Mouse (Mus musculus): ENCODE measurements at regions not wholly inside any gene's neighbourhood (a gene's known extent, or its start where the extent isn't known, plus 50 kb on each side); places are given as distances from the start of the nearest gene placed in this dataset.

- 74% methylated on average over 8 of the region's 8 CpGs for WGBS
- Histone ChIP-seq H3K4me1 (ENCODE audit: insufficient read depth, low read length) (no peaks in the 10 kb centered on the region), H3K27ac (ENCODE audit: low read depth, low read length) (no peak overlapping the region), H3K9ac (replicated peaks; ENCODE audit: low read length, poor library complexity, severe bottlenecking) (no peak overlapping the region), H3K36me3 (ENCODE audit: insufficient read depth, low read length) (no peaks in the 10 kb centered on the region), H3K9me3 (ENCODE audit: low read length) (no peaks in the 10 kb centered on the region), H3K4me3 (ENCODE audit: low read depth, low read length) (no peak overlapping the region), H3K4me2 (ENCODE audit: low read depth, low read length, poor library complexity, severe bottlenecking) (no peak overlapping the region), H3K27me3 (ENCODE audit: insufficient read depth, low read length) (no peaks in the 10 kb centered on the region)
- ATAC-seq (ENCODE audit: low FRiP score) (no peak), DNase-seq (ENCODE audit: low spot score) (no peak)
- TF ChIP-seq CTCF (IDR thresholded peaks at IDR 0.05) = no peak
These were observed 921.7 kb upstream of the Lrrc6 start for GRCm38 (mm10) chr15:67422277-67422953.

GRCm38 (mm10) chr15:67420776-67421175, 920.1 kb upstream of the Lrrc6 start:
- H3K27ac ChIP-seq (ENCODE audit: low read depth, low read length) = no peak overlapping the region
- no peak for DNase-seq (ENCODE audit: low spot score)
- WGBS = 62% methylated on average over 6 of the region's 6 CpGs

GRCm38 (mm10) chr15:67419733-67420132, 919.0 kb upstream of the Lrrc6 start:
- no peak for DNase-seq (ENCODE audit: low spot score)
- 97% methylated on average over 1 of the region's 1 CpGs for WGBS

More at GRCm38 (mm10) chr15:67420776-67421175, 920.1 kb upstream of the Lrrc6 start:
- TF ChIP-seq CTCF (IDR thresholded peaks at IDR 0.05) = no peak
- no peaks in the 10 kb centered on the region for H3K9me3 ChIP-seq (ENCODE audit: low read length)
- H3K4me2 ChIP-seq (ENCODE audit: low read depth, low read length, poor library complexity, severe bottlenecking) = no peak overlapping the region
- H3K27me3 ChIP-seq (ENCODE audit: insufficient read depth, low read length) = no peaks in the 10 kb centered on the region
- no peaks in the 10 kb centered on the region for H3K4me1 ChIP-seq (ENCODE audit: insufficient read depth, low read length)
- H3K4me3 ChIP-seq (ENCODE audit: low read depth, low read length) = no peak overlapping the region
- H3K9ac ChIP-seq (replicated peaks; ENCODE audit: low read length, poor library complexity, severe bottlenecking) = no peak overlapping the region
- no peak for ATAC-seq (ENCODE audit: low FRiP score)
- H3K36me3 ChIP-seq (ENCODE audit: insufficient read depth, low read length) = no peaks in the 10 kb centered on the region

GRCm38 (mm10) chr15:67417742-67418163, 917.0 kb upstream of the Lrrc6 start:
- Histone ChIP-seq H3K36me3 (ENCODE audit: insufficient read depth, low read length) (no peaks in the 10 kb centered on the region), H3K4me1 (ENCODE audit: insufficient read depth, low read length) (no peaks in the 10 kb centered on the region), H3K27me3 (ENCODE audit: insufficient read depth, low read length) (no peaks in the 10 kb centered on the region), H3K4me2 (ENCODE audit: low read depth, low read length, poor library complexity, severe bottlenecking) (no peak overlapping the region), H3K27ac (ENCODE audit: low read depth, low read length) (no peak overlapping the region), H3K9me3 (ENCODE audit: low read length) (no peaks in the 10 kb centered on the region), H3K9ac (replicated peaks; ENCODE audit: low read length, poor library complexity, severe bottlenecking) (no peak overlapping the region), H3K4me3 (ENCODE audit: low read depth, low read length) (no peak overlapping the region)
- 80% methylated on average over 2 of the region's 2 CpGs for WGBS
- TF ChIP-seq CTCF (IDR thresholded peaks at IDR 0.05) = no peak
- DNase-seq (ENCODE audit: low spot score) (no peak), ATAC-seq (ENCODE audit: low FRiP score) (no peak)

More at GRCm38 (mm10) chr15:67419733-67420132, 919.0 kb upstream of the Lrrc6 start:
- Histone ChIP-seq H3K27ac (ENCODE audit: low read depth, low read length) (no peak overlapping the region), H3K4me3 (ENCODE audit: low read depth, low read length) (no peak overlapping the region), H3K4me2 (ENCODE audit: low read depth, low read length, poor library complexity, severe bottlenecking) (no peak overlapping the region), H3K9ac (replicated peaks; ENCODE audit: low read length, poor library complexity, severe bottlenecking) (no peak overlapping the region), H3K36me3 (ENCODE audit: insufficient read depth, low read length) (no peaks in the 10 kb centered on the region), H3K9me3 (ENCODE audit: low read length) (no peaks in the 10 kb centered on the region), H3K27me3 (ENCODE audit: insufficient read depth, low read length) (no peaks in the 10 kb centered on the region), H3K4me1 (ENCODE audit: insufficient read depth, low read length) (no peaks in the 10 kb centered on the region)
- ATAC-seq (ENCODE audit: low FRiP score) = no peak
- no peak for TF ChIP-seq CTCF (IDR thresholded peaks at IDR 0.05)

- Histone ChIP-seq H3K9me3 (ENCODE audit: low read length) (no peaks in the 10 kb centered on the region), H3K4me2 (ENCODE audit: low read depth, low read length, poor library complexity, severe bottlenecking) (no peak overlapping the region), H3K4me3 (ENCODE audit: low read depth, low read length) (no peak overlapping the region), H3K27ac (ENCODE audit: low read depth, low read length) (no peak overlapping the region), H3K9ac (replicated peaks; ENCODE audit: low read length, poor library complexity, severe bottlenecking) (no peak overlapping the region), H3K27me3 (ENCODE audit: insufficient read depth, low read length) (no peaks in the 10 kb centered on the region), H3K36me3 (ENCODE audit: insufficient read depth, low read length) (no peaks in the 10 kb centered on the region), H3K4me1 (ENCODE audit: insufficient read depth, low read length) (no peaks in the 10 kb centered on the region)
- 84% methylated on average over 2 of the region's 2 CpGs for WGBS
- ATAC-seq (ENCODE audit: low FRiP score) (no peak), DNase-seq (ENCODE audit: low spot score) (no peak)
- TF ChIP-seq CTCF (IDR thresholded peaks at IDR 0.05) = no peak
These were observed 915.1 kb upstream of the Lrrc6 start for GRCm38 (mm10) chr15:67415840-67416239.

- Histone ChIP-seq H3K4me1 (ENCODE audit: insufficient read depth, low read length) (no peaks in the 10 kb centered on the region), H3K9me3 (ENCODE audit: low read length) (no peaks in the 10 kb centered on the region), H3K4me2 (ENCODE audit: low read depth, low read length, poor library complexity, severe bottlenecking) (no peak overlapping the region), H3K27ac (ENCODE audit: low read depth, low read length) (no peak overlapping the region), H3K27me3 (ENCODE audit: insufficient read depth, low read length) (no peaks in the 10 kb centered on the region), H3K36me3 (ENCODE audit: insufficient read depth, low read length) (no peaks in the 10 kb centered on the region), H3K4me3 (ENCODE audit: low read depth, low read length) (no peak overlapping the region), H3K9ac (replicated peaks; ENCODE audit: low read length, poor library complexity, severe bottlenecking) (no peak overlapping the region)
- ATAC-seq (ENCODE audit: low FRiP score) = no peak
- no peak for DNase-seq (ENCODE audit: low spot score)
- WGBS = 84% methylated on average over 3 of the region's 3 CpGs
- no peak for TF ChIP-seq CTCF (IDR thresholded peaks at IDR 0.05)
These were observed 913.7 kb upstream of the Lrrc6 start for GRCm38 (mm10) chr15:67414371-67414930.

All from midbrain, postnatal 0 days (tissue).